Mouse (Mus musculus) forebrain, postnatal 0 days (tissue): ENCODE results near the gene Ccdc159. TPM values are rescaled to one million over a fixed set of nuclear protein-coding genes. Genes with fewer than 3 reads are reported as not detected.
A peak's percentile ranks its signal among the peaks of the same experiment; 100 is the strongest.

Experiments
- ATAC-seq: fragments of 200-750 bp; cut with Nextera tagmentation; 2 replicates; pipeline ENCODE4 v1.8.0; 2017; ENCODE audit warnings: mild to moderate bottlenecking, moderate library complexity
- DNase-seq: peaks from one replicate; pipeline ENCODE4 v3.0.0-alpha.2; 2015
- H3K27ac ChIP-seq: fragments of 300-500 bp; sonication (generic); 2 replicates; pipeline ENCODE4 v1.5.1; 2014; ENCODE audit warnings: low read depth, mild to moderate bottlenecking, antibody characterized with exemption, low read length, moderate library complexity, mixed read lengths
- H3K27me3 ChIP-seq: fragments of 300-500 bp; sonication (generic); 2 replicates; pipeline ENCODE4 v1.6.1; 2014; ENCODE audit warnings: mild to moderate bottlenecking, low read length, mixed read lengths; ENCODE audit not compliant: insufficient read depth
- H3K36me3 ChIP-seq: fragments of 300-500 bp; sonication (generic); 2 replicates; pipeline ENCODE4 v1.6.1; 2014; ENCODE audit warnings: mild to moderate bottlenecking, moderate library complexity; ENCODE audit not compliant: insufficient read depth
- H3K4me1 ChIP-seq: fragments of 300-500 bp; sonication (generic); 2 replicates; pipeline ENCODE4 v1.6.1; 2014; ENCODE audit warnings: antibody characterized with exemption; ENCODE audit not compliant: insufficient read depth
- H3K4me2 ChIP-seq: fragments of 300-500 bp; sonication (generic); 2 replicates; pipeline ENCODE4 v1.6.1; 2014; ENCODE audit warnings: low read depth, mild to moderate bottlenecking, moderate library complexity
- H3K4me3 ChIP-seq: fragments of 300-500 bp; sonication (generic); 2 replicates; pipeline ENCODE4 v1.5.1; 2014; ENCODE audit warnings: low read depth, low read length, mixed read lengths
- H3K9ac ChIP-seq: fragments of 300-500 bp; sonication (generic); 2 replicates; pipeline ENCODE4 v1.6.1; 2014; ENCODE audit warnings: mild to moderate bottlenecking
- H3K9me3 ChIP-seq: fragments of 300-500 bp; sonication (generic); 2 replicates; pipeline ENCODE4 v1.6.1; 2016; ENCODE audit warnings: low read length
- CTCF ChIP-seq: sonication (generic); IDR thresholded peaks from 2 replicates; pipeline ENCODE4 v1.5.1; 2016; ENCODE audit warnings: antibody characterized with exemption, control low read depth, low read depth
- WGBS: fragments of 180-500 bp; shearing (Covaris S2); extraction: QIAGEN DNeasy Blood & Tissue Kit; methylation state at CpG from one replicate; pipeline ENCODE4 v1.1.7; 2014; 5-methylcytosine and 5-hydroxymethylcytosine counted together
- polyA plus RNA-seq: library from polyadenylated mRNA; unstranded; fragments of >200 nt; fragmentation: Nextera tagmentation; extraction: Ambion mirVana; gene quantifications from 2 replicates; pipeline ENCODE4 v1.2.1, GENCODE M21; 2015
- total RNA-seq: library from RNA; depleted of rRNA; stranded (reverse); fragments of >200 nt; gene quantifications from 2 replicates; pipeline ENCODE4 v1.2.3, GENCODE M21; 2014; rRNA removed

Gene Ccdc159
- total and polyA plus RNA-seq, 2 experiments from 2014 or later, result 4.1 to 8.6 TPM

GRCm38 (mm10) chr9:21968883-21969282, 41.6 kb downstream of the Ccdc159 start:
- H3K27ac ChIP-seq, result no peak overlapping the region
- H3K4me2 ChIP-seq, result no peak overlapping the region
- 77% methylated on average over 6 of the region's 6 CpGs for WGBS
- H3K4me3 ChIP-seq, result no peak overlapping the region
- H3K9me3 ChIP-seq, result no peaks in the 10 kb centered on the region
- DNase-seq (no peak), ATAC-seq (no peak)
- no peaks in the 10 kb centered on the region for H3K4me1 ChIP-seq
- no peak overlapping the region for H3K9ac ChIP-seq
- no peaks in the 10 kb centered on the region for H3K36me3 ChIP-seq
- H3K27me3 ChIP-seq, result no peaks in the 10 kb centered on the region
- TF ChIP-seq CTCF, result no peak

- no peaks in the 10 kb centered on the region for H3K27me3 ChIP-seq
- no peaks in the 10 kb centered on the region for H3K36me3 ChIP-seq
- H3K27ac ChIP-seq, result no peak overlapping the region
- no peaks in the 10 kb centered on the region for H3K9me3 ChIP-seq
- no peak overlapping the region for H3K4me2 ChIP-seq
- TF ChIP-seq CTCF, result no peak
- no peaks in the 10 kb centered on the region for H3K4me1 ChIP-seq
- WGBS, result 91% methylated on average over 4 of the region's 4 CpGs
- no peak overlapping the region for H3K9ac ChIP-seq
- no peak overlapping the region for H3K4me3 ChIP-seq
- DNase-seq (no peak), ATAC-seq (no peak)
These were observed 42.0 kb downstream of the Ccdc159 start for GRCm38 (mm10) chr9:21969304-21969703.

DNA sequence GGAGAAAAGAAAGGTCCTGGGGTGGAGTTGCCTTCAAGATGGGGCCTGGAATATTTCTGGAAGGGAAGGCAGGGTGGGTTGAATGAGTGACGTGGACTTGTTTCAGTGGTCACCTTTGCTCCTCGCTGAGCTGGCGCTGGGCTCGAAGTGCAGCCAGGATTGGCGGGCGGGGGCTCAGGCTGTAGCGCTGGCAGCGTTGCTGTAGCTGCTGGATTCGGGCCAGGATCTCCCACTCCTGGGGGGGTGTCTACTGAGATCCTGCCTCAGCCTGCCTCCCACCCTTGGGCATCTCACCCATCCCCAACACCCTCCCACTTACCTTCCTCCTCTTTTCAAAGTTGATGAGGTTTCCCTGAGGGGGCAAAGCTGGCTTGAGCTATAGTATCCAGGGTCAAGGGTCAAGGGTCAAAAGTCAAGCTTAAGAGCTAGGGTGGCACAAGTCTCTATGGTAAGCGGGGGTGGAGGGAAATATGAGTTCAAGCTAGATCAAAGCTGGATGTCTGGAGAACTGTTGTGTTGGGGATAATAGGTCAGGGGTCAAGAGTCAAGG, 49.4 kb downstream of the Ccdc159 start:
- Histone ChIP-seq H3K4me3 (no peak overlapping the region), H3K4me1 (no peaks in the 10 kb centered on the region), H3K27me3 (no peaks in the 10 kb centered on the region), H3K4me2 (no peak overlapping the region), H3K9me3 (no peaks in the 10 kb centered on the region), H3K36me3 (no peaks in the 10 kb centered on the region), H3K27ac (no peak overlapping the region), H3K9ac (no peak overlapping the region)
- ATAC-seq (no peak), DNase-seq (no peak)
- 77% methylated on average over 10 of the region's 10 CpGs for WGBS
- no peak for TF ChIP-seq CTCF

GRCm38 (mm10) chr9:21977331-21977730, 50.1 kb downstream of the Ccdc159 start:
- no peak for TF ChIP-seq CTCF
- Histone ChIP-seq H3K4me2 (no peak overlapping the region), H3K27ac (no peak overlapping the region), H3K36me3 (no peaks in the 10 kb centered on the region), H3K4me1 (no peaks in the 10 kb centered on the region), H3K9me3 (no peaks in the 10 kb centered on the region), H3K4me3 (no peak overlapping the region), H3K27me3 (no peaks in the 10 kb centered on the region), H3K9ac (no peak overlapping the region)
- no peak for DNase-seq
- peak; percentile 38; the same call in 1 of the 2 replicates for ATAC-seq
- WGBS, result 61% methylated on average over 5 of the region's 5 CpGs

DNA sequence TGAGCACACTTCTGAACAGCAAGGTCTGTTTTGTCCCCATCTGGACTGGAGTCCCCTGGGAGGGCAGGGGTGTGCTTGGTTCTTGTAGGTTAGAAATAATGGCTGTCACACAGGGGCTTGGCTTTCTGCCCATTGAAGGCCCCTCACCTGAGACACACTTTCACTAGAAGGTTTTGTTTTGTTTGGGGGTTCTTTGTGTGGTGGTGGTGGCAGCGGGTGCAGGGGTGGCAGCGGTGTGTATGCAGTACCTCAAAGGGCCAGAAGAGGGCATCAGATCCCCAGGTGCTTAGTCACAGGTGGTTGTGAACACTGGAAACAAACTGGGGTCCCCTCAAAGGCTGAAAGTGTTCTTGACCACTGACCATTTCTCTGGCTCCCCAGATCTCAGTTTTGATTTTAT, 50.7 kb downstream of the Ccdc159 start:
- ATAC-seq, result no peak
- no peak for DNase-seq
- WGBS, result 41% methylated on average over 2 of the region's 2 CpGs

GRCm38 (mm10) chr9:21978398-21979128, 51.3 kb downstream of the Ccdc159 start:
- 91% methylated on average over 4 of the region's 4 CpGs for WGBS
- no peak for ATAC-seq
- no peak overlapping the region for H3K4me3 ChIP-seq
- no peaks in the 10 kb centered on the region for H3K9me3 ChIP-seq
- no peak for DNase-seq
- H3K27ac ChIP-seq, result no peak overlapping the region
- no peak for TF ChIP-seq CTCF
- no peak overlapping the region for H3K9ac ChIP-seq
- H3K27me3 ChIP-seq, result 0 out of 2 replicates have a peak, but pooled peaks cover 3% of the 10 kb centered on the region
- H3K4me1 ChIP-seq, result no peaks in the 10 kb centered on the region
- H3K36me3 ChIP-seq, result no peaks in the 10 kb centered on the region
- no peak overlapping the region for H3K4me2 ChIP-seq

More for the DNA sequence above, 50.7 kb downstream of the Ccdc159 start:
- Histone ChIP-seq H3K9me3 (no peaks in the 10 kb centered on the region), H3K36me3 (no peaks in the 10 kb centered on the region), H3K9ac (no peak overlapping the region), H3K27ac (no peak overlapping the region), H3K4me2 (no peak overlapping the region), H3K27me3 (0 out of 2 replicates have a peak, but pooled peaks cover 3% of the 10 kb centered on the region), H3K4me1 (no peaks in the 10 kb centered on the region), H3K4me3 (no peak overlapping the region)
- TF ChIP-seq CTCF, result peak; percentile 53

DNA sequence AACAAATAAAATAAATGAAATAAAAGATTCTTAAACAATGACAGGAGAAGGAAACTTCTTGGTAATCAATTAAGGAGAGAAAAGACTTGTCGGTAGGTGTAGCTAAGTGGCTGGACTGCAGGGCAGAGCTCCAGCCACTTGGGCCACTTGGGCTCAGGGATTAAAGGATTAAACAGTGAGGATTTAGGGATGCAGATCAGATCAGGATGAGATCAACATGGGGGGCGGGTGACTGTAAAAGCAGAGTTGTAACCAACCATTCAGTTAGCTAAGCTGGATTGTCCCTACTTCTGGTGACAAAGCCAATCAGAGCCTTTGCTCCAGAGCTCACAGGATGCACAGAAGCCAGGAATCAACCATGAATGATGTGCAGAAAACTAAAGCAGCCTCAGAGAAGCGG, 56.6 kb downstream of the Ccdc159 start:
- TF ChIP-seq CTCF, result no peak
- H3K36me3 ChIP-seq, result no peaks in the 10 kb centered on the region
- no peak overlapping the region for H3K4me2 ChIP-seq
- 4% methylated on average over 3 of the region's 3 CpGs for WGBS
- no peak overlapping the region for H3K27ac ChIP-seq
- peaks cover 18% of the 10 kb centered on the region for H3K27me3 ChIP-seq
- ATAC-seq (no peak), DNase-seq (no peak)
- H3K4me1 ChIP-seq, result peaks cover 6% of the 10 kb centered on the region; the same call in 1 of the 2 replicates
- H3K4me3 ChIP-seq, result no peak overlapping the region
- H3K9ac ChIP-seq, result no peak overlapping the region
- no peaks in the 10 kb centered on the region for H3K9me3 ChIP-seq

Other genes starting within 250 kb of the Ccdc159 start
- gene Ldlr, start 204.0 kb upstream of the Ccdc159 start, total RNA-seq, result 19.1 and 26.8 TPM in 2 replicates
- gene Ldlr, start 204.0 kb upstream of the Ccdc159 start, polyA plus RNA-seq, result 6.5 and 11.1 TPM in 2 replicates
- gene Spc24, start 167.2 kb upstream of the Ccdc159 start, total RNA-seq, result 7.7 and 8.2 TPM in 2 replicates
- 13.5 and 14.3 TPM in 2 replicates for gene Spc24, start 167.2 kb upstream of the Ccdc159 start, polyA plus RNA-seq
- 8.5 and 12.4 TPM in 2 replicates for gene Kank2, start 128.7 kb upstream of the Ccdc159 start, total RNA-seq
- 2.2 and 2.3 TPM in 2 replicates for gene Kank2, start 128.7 kb upstream of the Ccdc159 start, polyA plus RNA-seq
- gene Angptl8, start 92.0 kb upstream of the Ccdc159 start, total RNA-seq, result not detected in 2 replicates
- 0.18 TPM in 1 of 2 replicates, not detected in the other for gene Angptl8, start 92.0 kb upstream of the Ccdc159 start, polyA plus RNA-seq
- gene Dock6, start 74.8 kb upstream of the Ccdc159 start, total RNA-seq, result 6.0 and 15.2 TPM in 2 replicates
- 5.7 and 8.3 TPM in 2 replicates for gene Dock6, start 74.8 kb upstream of the Ccdc159 start, polyA plus RNA-seq
- gene Rab3d, start 9.3 kb upstream of the Ccdc159 start, total RNA-seq, result 23.7 and 26.7 TPM in 2 replicates
- 23.0 and 28.7 TPM in 2 replicates for gene Rab3d, start 9.3 kb upstream of the Ccdc159 start, polyA plus RNA-seq
- gene Tmem205, start 85 bp downstream of the Ccdc159 start, total RNA-seq, result 42.0 and 47.1 TPM in 2 replicates
- 52.8 and 65.9 TPM in 2 replicates for gene Tmem205, start 85 bp downstream of the Ccdc159 start, polyA plus RNA-seq
- gene Plppr2, start 9.6 kb downstream of the Ccdc159 start, total RNA-seq, result 97.9 and 108 TPM in 2 replicates
- 122 and 144 TPM in 2 replicates for gene Plppr2, start 9.6 kb downstream of the Ccdc159 start, polyA plus RNA-seq
- gene Swsap1, start 28.3 kb downstream of the Ccdc159 start, total RNA-seq, result 28.2 and 37.7 TPM in 2 replicates
- gene Swsap1, start 28.3 kb downstream of the Ccdc159 start, polyA plus RNA-seq, result 7.0 and 7.3 TPM in 2 replicates
- gene Epor, start 36.0 kb downstream of the Ccdc159 start, total RNA-seq, result 0.24 and 1.0 TPM in 2 replicates
- gene Epor, start 36.0 kb downstream of the Ccdc159 start, polyA plus RNA-seq, result 2.2 and 2.4 TPM in 2 replicates
- gene Rgl3, start 62.0 kb downstream of the Ccdc159 start, total RNA-seq, result 0.24 and 2.1 TPM in 2 replicates
- 1.0 and 1.2 TPM in 2 replicates for gene Rgl3, start 62.0 kb downstream of the Ccdc159 start, polyA plus RNA-seq
- gene Ccdc151, start 75.2 kb downstream of the Ccdc159 start, total RNA-seq, result 5.7 and 6.0 TPM in 2 replicates
- 5.5 and 6.4 TPM in 2 replicates for gene Ccdc151, start 75.2 kb downstream of the Ccdc159 start, polyA plus RNA-seq
- gene Prkcsh, start 75.3 kb downstream of the Ccdc159 start, total RNA-seq, result 83.2 and 86.5 TPM in 2 replicates
- 48.9 and 67.4 TPM in 2 replicates for gene Prkcsh, start 75.3 kb downstream of the Ccdc159 start, polyA plus RNA-seq
- gene Elavl3, start 124.6 kb downstream of the Ccdc159 start, total RNA-seq, result 159 and 191 TPM in 2 replicates
- gene Elavl3, start 124.6 kb downstream of the Ccdc159 start, polyA plus RNA-seq, result 51.3 and 74.7 TPM in 2 replicates
- not detected in 2 replicates for gene Gm49318, start 143.8 kb downstream of the Ccdc159 start, total RNA-seq
- not detected in 2 replicates for gene Gm49318, start 143.8 kb downstream of the Ccdc159 start, polyA plus RNA-seq
- gene Zfp653, start 143.9 kb downstream of the Ccdc159 start, total RNA-seq, result 31.0 and 32.3 TPM in 2 replicates
- gene Zfp653, start 143.9 kb downstream of the Ccdc159 start, polyA plus RNA-seq, result 13.3 and 16.3 TPM in 2 replicates
- gene Ecsit, start 158.0 kb downstream of the Ccdc159 start, total RNA-seq, result 55.2 and 59.2 TPM in 2 replicates
- 64.1 and 64.7 TPM in 2 replicates for gene Ecsit, start 158.0 kb downstream of the Ccdc159 start, polyA plus RNA-seq
- gene Cnn1, start 171.7 kb downstream of the Ccdc159 start, total RNA-seq, result 0.24 TPM in 1 of 2 replicates, not detected in the other
- gene Cnn1, start 171.7 kb downstream of the Ccdc159 start, polyA plus RNA-seq, result 0.24 and 0.86 TPM in 2 replicates
- gene Elof1, start 189.7 kb downstream of the Ccdc159 start, total RNA-seq, result 122 and 137 TPM in 2 replicates
- gene Elof1, start 189.7 kb downstream of the Ccdc159 start, polyA plus RNA-seq, result 165 and 170 TPM in 2 replicates
- gene Acp5, start 208.2 kb downstream of the Ccdc159 start, total RNA-seq, result 3.9 TPM in 1 of 2 replicates, not detected in the other
- 0.41 and 0.88 TPM in 2 replicates for gene Acp5, start 208.2 kb downstream of the Ccdc159 start, polyA plus RNA-seq
- 27.8 and 35.2 TPM in 2 replicates for gene Pigyl, start 229.4 kb downstream of the Ccdc159 start, total RNA-seq
- gene Pigyl, start 229.4 kb downstream of the Ccdc159 start, polyA plus RNA-seq, result 112 and 143 TPM in 2 replicates